Mouse (Mus musculus) c-Kit-positive CD71-positive TER-119-positive erythroid progenitor cells, embryonic 14.5 days (primary cell): ENCODE data around the gene Cmas.
A peak's percentile ranks its signal among the peaks of the same experiment; 100 is the strongest.

ENCODE experiments used
- DNase-seq: peaks from one replicate; pipeline ENCODE4 v3.0.0-alpha.2; 2013; ENCODE audit warnings: low spot score

Cmas gene

DNA sequence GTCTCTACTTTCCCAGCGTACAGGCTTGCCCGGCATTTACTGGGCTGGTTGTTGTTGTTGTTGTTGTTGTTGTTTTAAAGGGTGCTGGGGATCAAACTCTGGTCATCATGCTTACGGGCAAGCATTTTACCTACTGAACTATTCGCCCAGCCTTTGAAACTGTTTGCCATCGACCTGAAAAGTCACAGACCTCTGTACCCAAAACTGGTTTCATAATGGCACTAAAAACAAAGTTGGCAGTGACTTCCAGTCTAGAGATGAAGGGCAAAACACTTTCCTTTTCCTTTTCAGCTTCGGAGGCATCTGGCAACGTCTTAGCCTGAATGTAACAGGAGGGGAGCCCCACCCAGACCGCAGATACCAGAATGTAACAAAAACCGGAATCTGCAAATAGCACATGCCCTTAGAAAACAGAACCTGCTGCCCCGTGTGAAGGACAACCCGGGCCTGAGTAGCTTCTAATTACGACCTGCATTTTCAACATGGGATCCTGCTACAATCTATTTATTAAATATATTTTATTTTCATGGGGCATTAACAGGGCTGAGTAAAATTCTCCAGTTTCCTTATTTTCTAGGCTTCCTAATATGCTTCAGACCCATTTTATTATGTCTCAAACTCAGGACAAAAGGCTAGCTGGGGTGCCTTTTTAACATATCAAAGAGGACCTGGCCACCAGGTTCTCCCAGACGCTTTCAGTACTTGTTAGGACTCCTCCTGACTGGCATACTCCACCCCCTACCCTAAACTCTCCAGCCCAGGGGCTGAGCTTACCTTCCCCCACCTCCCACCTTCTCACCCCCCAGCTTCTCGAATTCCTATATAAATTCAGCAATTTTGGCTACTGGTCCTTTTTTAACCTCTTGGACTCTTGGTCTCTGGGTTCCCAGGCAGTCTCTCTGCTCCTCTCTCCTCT is 3.9 kb upstream of the Cmas start:
- DNase-seq: no peak

GRCm38 (mm10) chr6:142757334-142757965 is 964 bp downstream of the Cmas start:
- DNase-seq: peak; percentile 87

- DNase-seq: no peak
These were observed 1.5 kb downstream of the Cmas start for GRCm38 (mm10) chr6:142757976-142758375.

GRCm38 (mm10) chr6:142758562-142758961 is 2.1 kb downstream of the Cmas start:
- no peak for DNase-seq

- DNase-seq: no peak
These were observed 3.1 kb downstream of the Cmas start for GRCm38 (mm10) chr6:142759633-142760032.

GRCm38 (mm10) chr6:142764933-142765332 is 8.4 kb downstream of the Cmas start:
- DNase-seq: no peak

DNA sequence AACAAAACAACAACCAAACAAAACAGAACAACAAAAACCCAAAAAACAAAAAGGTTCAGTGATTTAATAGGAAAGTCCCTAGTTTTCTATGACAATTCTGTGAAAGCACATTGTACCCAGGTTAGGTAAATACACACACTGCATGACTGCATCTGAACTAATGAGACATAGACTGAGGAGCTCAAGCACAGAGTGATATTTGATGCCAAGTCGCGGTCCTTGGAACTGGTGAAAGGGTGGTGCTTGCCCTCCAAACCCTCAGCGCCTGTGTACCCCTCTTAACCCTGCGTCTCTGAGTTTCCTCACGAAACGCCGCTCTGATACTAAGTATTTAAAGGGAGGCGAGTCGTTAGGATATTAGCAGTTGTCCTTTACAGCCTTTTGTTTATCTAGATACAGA is 10.8 kb downstream of the Cmas start:
- no peak for DNase-seq

- no peak for DNase-seq
These were observed 13.4 kb downstream of the Cmas start for GRCm38 (mm10) chr6:142769896-142770295.

GRCm38 (mm10) chr6:142771643-142772042 is 15.2 kb downstream of the Cmas start:
- DNase-seq: no peak

DNA sequence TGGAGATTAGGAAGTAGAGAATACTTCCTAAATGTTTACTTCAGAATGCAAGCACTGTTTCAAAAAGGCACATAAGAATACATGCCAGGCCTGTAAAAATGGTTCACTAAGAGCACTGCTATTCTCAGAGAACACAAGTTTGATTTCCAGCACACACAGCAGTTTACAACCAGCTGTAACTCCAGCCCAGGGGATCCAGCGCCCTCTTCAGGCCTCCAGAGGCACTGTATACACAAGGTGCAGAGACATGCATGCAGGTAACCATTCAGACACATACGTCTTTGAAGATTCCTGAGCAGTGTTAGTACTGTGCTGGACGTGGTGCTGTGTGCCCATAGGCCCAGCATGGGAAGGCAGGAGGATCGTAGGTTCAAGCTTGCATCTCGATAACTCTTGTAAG is 17.1 kb downstream of the Cmas start:
- no peak for DNase-seq

- no peak for DNase-seq
These were observed 20.4 kb downstream of the Cmas start for GRCm38 (mm10) chr6:142776935-142777334.

DNA sequence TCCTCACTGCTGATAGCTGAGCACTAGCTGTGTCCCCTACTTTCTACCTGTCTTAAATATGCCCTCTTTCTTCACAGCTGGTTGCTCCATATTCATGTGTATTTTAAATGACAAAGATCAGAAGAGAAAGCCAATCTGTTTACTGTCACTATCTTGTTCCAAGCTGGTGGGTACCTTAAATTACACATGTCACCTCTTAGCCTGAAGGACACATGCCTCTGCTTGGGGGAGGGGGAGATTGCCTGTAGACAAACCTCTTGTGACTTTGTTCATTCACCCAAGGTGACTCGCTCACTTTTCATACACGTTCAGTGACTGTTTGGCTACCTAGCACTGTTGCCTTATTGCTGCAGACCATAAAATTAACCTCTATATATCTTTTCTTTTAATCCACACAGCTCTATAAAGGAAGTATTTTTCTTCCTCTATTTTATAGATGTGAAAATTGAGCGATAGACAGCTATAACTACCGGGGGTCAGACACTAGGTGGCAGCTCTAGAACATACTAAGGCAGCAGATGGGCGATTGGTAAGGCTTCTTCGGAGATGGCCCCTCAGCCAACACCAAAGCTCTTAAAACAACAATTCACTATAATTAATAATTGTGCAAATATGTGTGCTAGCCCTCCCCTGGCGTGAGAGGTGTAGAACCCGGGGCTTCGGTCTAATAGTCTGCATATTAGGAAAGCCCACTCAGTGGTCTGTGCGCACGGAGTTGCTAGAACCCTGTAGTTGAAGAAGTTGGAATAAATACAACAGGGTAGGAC is 22.7 kb downstream of the Cmas start:
- DNase-seq: no peak

- no peak for DNase-seq
These were observed 23.5 kb downstream of the Cmas start for GRCm38 (mm10) chr6:142779812-142780573.

- DNase-seq: no peak
These were observed 24.1 kb downstream of the Cmas start for GRCm38 (mm10) chr6:142780574-142781033.

- no peak for DNase-seq
These were observed 24.8 kb downstream of the Cmas start for GRCm38 (mm10) chr6:142781286-142781685.

- DNase-seq: peak; percentile 56
These were observed 28.9 kb downstream of the Cmas start for GRCm38 (mm10) chr6:142785343-142785742.

DNA sequence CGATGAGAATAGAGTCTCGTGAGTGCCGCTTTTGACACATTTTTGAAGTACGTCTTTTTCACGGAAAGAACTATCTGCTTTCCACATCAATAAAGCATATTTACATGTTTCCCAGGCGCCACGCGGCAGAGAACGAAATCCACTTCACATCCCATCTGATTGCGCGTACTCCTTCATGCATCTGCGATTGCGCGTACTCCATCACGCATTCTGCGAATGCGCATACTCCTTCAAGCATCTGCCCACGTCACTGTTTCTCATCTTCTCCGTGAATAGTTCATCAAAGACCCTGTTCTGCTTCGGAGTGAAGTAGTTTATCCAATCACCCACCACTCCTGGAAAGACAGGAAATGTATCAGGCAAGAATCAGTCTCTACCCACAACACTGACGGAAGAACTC is 29.6 kb downstream of the Cmas start:
- no peak for DNase-seq

- no peak for DNase-seq
These were observed 31.8 kb downstream of the Cmas start for GRCm38 (mm10) chr6:142788042-142788987.

DNA sequence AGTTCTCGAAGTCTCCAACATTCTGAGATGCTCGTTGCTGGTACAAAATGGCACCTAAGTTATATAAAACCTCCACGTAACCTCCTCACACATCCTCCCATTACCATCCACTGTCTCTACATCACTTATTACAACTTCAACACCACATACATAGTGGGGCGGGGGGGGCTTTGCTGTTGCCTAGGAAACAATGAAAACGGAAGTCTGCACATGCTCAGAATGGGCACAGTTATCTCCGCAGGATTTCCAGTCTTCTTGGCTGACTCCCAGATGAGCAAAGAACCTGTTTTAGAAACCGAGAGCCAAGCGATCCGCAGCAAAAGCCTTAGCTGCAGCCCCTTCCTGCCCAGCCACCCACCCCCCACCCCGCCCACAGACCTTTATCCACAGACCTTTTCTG is 33.2 kb downstream of the Cmas start:
- DNase-seq: no peak

DNA sequence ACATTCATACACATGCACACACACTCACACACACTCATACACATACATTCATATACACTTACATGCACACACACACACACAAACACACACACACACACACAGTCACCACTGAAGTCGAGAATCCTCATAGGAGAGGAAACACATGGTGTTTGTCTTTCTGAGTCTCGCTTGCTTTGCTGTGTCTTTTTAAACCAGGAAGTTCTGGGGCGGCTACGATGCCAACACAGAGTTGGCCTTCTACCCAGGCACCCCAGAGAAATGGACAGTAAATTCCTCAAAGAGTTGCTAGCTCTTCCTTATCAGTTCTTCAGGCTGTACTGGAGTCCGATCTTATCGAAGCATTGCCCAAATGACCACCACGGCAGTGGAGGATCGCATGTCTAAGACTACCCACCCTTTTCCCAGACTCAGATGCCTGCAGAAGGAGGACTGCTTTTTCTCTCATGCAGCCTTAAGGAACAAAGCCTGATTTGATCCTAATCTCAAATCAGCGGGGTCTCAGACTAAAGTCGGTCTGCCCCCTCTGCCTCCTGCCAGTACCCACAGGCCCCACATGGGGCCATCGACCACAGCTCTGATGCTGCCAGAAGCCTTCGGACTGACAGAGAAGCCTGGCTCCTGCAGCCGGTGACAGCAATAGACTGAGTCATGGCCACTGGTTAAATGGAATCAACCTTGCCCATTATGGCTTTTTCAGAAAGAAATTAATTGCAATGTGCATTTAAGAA is 35.9 kb downstream of the Cmas start:
- no peak for DNase-seq
